Mouse (Mus musculus) embryo, embryonic 11.5 days (tissue): ENCODE data around the gene Ear6.

Experiments used
- DNase-seq: peaks from one replicate; pipeline ENCODE4 v3.0.0-alpha.2; 2012; ENCODE audit warnings: low read depth, low spot score

Ear6 gene

GRCm38 (mm10) chr14:51893809-51894208 is 40.3 kb downstream of the Ear6 start:
- no peak for DNase-seq

- DNase-seq, result no peak
Observed at GRCm38 (mm10) chr14:51895071-51895470, 41.6 kb downstream of the Ear6 start.

- no peak for DNase-seq
Observed at GRCm38 (mm10) chr14:51896019-51896418, 42.5 kb downstream of the Ear6 start.

- DNase-seq, result no peak
Observed at GRCm38 (mm10) chr14:51896539-51897170, 43.2 kb downstream of the Ear6 start.

- DNase-seq, result no peak
Observed at GRCm38 (mm10) chr14:51899351-51899750, 45.9 kb downstream of the Ear6 start.

- no peak for DNase-seq
Observed at GRCm38 (mm10) chr14:51902806-51903710, 49.6 kb downstream of the Ear6 start.

GRCm38 (mm10) chr14:51903782-51904181 is 50.3 kb downstream of the Ear6 start:
- DNase-seq, result no peak
